Mouse (Mus musculus) stomach, embryonic 14.5 days (tissue): ENCODE measurements around the gene Astn1. TPM values are rescaled to one million over a fixed set of nuclear protein-coding genes. Genes with fewer than 3 reads are reported as not detected.

Source experiments
- ATAC-seq: fragments of 200-750 bp; cut with Nextera tagmentation; 2 replicates; pipeline ENCODE4 v1.8.0; 2017; ENCODE audit warnings: low read depth, moderate TSS enrichment; ENCODE audit not compliant: insufficient number of reproducible peaks, insufficient read depth, low FRiP score
- H3K27ac ChIP-seq: fragments of 300-500 bp; sonication (generic); 2 replicates; pipeline ENCODE4 v1.5.1; 2014; ENCODE audit warnings: mild to moderate bottlenecking, low read length, moderate library complexity, mixed read lengths
- H3K27me3 ChIP-seq: fragments of 300-500 bp; sonication (generic); 2 replicates; pipeline ENCODE4 v1.6.1; 2014; ENCODE audit warnings: low read length, control low read depth, mixed read lengths; ENCODE audit not compliant: control insufficient read depth, insufficient read depth
- H3K36me3 ChIP-seq: fragments of 300-500 bp; sonication (generic); 2 replicates; pipeline ENCODE4 v1.6.1; 2014; ENCODE audit warnings: mild to moderate bottlenecking, control low read depth, low read length, moderate library complexity, mixed read lengths; ENCODE audit not compliant: control insufficient read depth, insufficient read depth
- H3K4me1 ChIP-seq: fragments of 300-500 bp; sonication (generic); 2 replicates; pipeline ENCODE4 v1.6.1; 2014; ENCODE audit warnings: low read length, control low read depth, mixed read lengths; ENCODE audit not compliant: control insufficient read depth, insufficient read depth
- H3K4me2 ChIP-seq: fragments of 300-500 bp; sonication (generic); replicated peaks from 2 replicates; pipeline ENCODE4 v1.6.1; 2014; ENCODE audit warnings: low read depth, low read length, control low read depth
- H3K4me3 ChIP-seq: fragments of 300-500 bp; sonication (generic); 2 replicates; pipeline ENCODE4 v1.5.1; 2014; ENCODE audit warnings: low read depth, low read length, control low read depth
- H3K9ac ChIP-seq: fragments of 300-500 bp; sonication (generic); replicated peaks from 2 replicates; pipeline ENCODE4 v1.6.1; 2014; ENCODE audit warnings: low read depth, mild to moderate bottlenecking, control low read depth, low read length, moderate library complexity, mixed read lengths
- H3K9me3 ChIP-seq: fragments of 300-500 bp; sonication (generic); 2 replicates; pipeline ENCODE4 v1.6.1; 2016; ENCODE audit warnings: low read depth, low read length, control low read depth; ENCODE audit not compliant: control insufficient read depth
- WGBS: fragments of 180-500 bp; shearing (Covaris S2); extraction: QIAGEN DNeasy Blood & Tissue Kit; methylation state at CpG from one replicate; pipeline ENCODE4 v1.1.7; 2014; 5-methylcytosine and 5-hydroxymethylcytosine counted together
- polyA plus RNA-seq: library from polyadenylated mRNA; unstranded; fragments of >200 nt; fragmentation: Nextera tagmentation; extraction: Ambion mirVana; gene quantifications from 2 replicates; pipeline ENCODE4 v1.2.1, GENCODE M21; 2014

Astn1 gene
- polyA plus RNA-seq, 1 experiment from 2014 or later = 4.5 TPM

DNA sequence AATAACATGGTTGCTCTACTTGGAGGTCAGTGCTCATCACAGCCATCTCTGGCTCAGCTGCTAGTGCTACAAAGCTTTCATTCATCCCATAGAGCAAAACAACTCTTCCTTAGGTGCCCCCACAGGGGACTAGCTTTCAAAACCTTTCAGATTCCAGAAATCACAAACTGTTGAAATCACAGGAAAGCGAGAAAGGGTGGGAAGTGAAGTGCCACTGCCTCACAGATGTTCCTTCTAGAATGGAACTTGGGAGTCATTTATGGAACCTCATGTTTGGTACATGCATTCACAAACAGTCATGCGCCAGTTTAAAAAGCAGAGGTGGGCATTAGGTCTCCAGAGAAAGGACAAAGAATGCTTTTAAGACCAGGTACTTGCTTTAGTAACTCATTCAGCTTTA, 35.0 kb downstream of the Astn1 start:
- Histone ChIP-seq H3K27ac (no peak overlapping the region), H3K4me2 (no peak overlapping the region), H3K4me1 (no peaks in the 10 kb centered on the region), H3K9ac (no peak overlapping the region), H3K36me3 (no peaks in the 10 kb centered on the region), H3K4me3 (no peak overlapping the region), H3K9me3 (no peaks in the 10 kb centered on the region), H3K27me3 (no peaks in the 10 kb centered on the region)
- ATAC-seq = no peak
- 86% methylated on average over 2 of the region's 2 CpGs for WGBS

DNA sequence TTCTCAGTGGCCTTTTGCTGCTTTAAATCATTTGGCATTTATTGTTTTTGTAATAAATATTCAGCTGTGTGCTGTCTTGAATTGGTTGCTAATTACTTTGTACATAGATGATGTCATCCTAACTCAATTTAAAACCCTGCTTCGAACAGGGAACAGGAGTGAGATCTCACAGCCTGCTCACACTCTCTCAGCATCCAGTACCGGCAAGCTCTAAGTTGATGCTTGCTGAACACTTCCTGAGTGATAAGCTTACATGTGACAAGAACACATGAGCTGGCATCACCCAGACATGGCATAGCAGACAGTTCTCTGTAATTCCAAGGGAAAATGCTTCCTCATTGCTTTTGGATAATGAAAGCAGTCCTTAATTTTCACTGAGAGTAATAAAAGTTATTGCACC, 38.8 kb downstream of the Astn1 start:
- Histone ChIP-seq H3K4me2 (no peak overlapping the region), H3K4me3 (no peak overlapping the region), H3K27ac (no peak overlapping the region), H3K9me3 (no peaks in the 10 kb centered on the region), H3K36me3 (no peaks in the 10 kb centered on the region), H3K27me3 (no peaks in the 10 kb centered on the region), H3K9ac (no peak overlapping the region), H3K4me1 (no peaks in the 10 kb centered on the region)
- no peak for ATAC-seq
- 59% methylated on average over 2 of the region's 2 CpGs for WGBS

DNA sequence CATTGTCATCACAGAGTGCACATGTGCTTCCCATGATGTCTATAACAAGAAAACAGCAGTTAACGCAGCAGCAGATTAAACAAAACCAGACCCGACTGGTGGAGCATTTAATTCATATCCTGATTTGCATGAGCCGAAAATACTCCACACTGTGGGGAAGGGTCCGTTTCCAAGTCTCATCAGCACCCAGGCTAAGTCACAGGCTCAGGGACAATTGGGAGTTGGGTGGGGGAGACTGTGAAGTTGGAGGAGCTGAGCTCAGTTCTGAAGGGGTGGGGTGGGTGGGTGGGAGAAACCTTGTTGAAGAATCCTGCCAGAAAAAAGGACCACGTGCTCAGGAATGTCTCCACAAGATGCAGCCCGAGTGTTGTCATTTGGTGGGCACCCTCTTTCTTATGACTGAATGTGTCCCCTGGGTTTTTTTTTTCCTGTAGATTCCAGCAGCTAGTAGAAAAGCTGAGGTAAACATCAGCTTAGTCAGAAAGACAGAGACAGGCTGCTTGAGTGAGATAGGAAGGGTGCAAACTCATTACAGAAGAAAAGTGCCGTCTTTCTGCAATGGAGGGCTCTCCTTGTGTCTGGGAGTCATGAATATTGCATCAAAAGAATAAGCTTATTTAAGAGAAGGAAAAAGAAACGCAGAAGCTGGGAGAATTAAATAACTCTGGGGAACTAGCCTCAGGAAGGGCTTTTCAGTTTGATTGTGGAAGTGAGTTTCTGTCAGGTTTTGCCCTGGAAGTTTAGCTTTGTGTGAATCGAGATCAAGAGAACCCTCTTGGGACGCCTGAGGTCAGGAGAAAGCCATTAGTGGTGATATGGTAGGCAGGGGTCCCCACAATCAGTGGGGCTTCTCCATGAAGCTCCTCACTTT, 44.1 kb downstream of the Astn1 start:
- Histone ChIP-seq H3K36me3 (no peaks in the 10 kb centered on the region), H3K27ac (no peak overlapping the region), H3K4me2 (no peak overlapping the region), H3K4me1 (no peaks in the 10 kb centered on the region), H3K9ac (no peak overlapping the region), H3K4me3 (no peak overlapping the region), H3K27me3 (no peaks in the 10 kb centered on the region), H3K9me3 (no peaks in the 10 kb centered on the region)
- ATAC-seq = no peak
- WGBS = 71% methylated on average over 10 of the region's 10 CpGs

DNA sequence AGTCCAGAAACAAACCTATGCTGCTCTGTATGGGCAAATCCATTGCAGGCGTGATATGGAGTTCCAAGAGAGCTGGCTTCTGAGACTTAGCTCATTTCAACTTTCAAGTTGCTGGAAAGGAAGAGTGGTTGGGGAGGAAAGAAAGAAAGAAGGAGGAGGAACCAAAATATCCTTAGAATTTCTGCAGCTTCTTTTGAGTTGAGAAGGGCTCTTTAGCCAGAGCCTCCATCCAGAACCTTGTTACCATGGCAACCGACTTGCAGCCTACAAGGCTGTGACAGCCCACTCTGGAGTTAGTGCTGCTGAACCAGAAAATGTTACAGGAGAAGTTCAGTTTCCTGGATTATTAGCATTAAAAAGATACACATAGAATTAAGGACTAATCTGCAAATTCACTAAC, 46.1 kb downstream of the Astn1 start:
- no peak for ATAC-seq
- 78% methylated on average over 2 of the region's 2 CpGs for WGBS
- Histone ChIP-seq H3K36me3 (no peaks in the 10 kb centered on the region), H3K9ac (no peak overlapping the region), H3K4me2 (no peak overlapping the region), H3K27me3 (no peaks in the 10 kb centered on the region), H3K9me3 (no peaks in the 10 kb centered on the region), H3K4me1 (no peaks in the 10 kb centered on the region), H3K27ac (no peak overlapping the region), H3K4me3 (no peak overlapping the region)

DNA sequence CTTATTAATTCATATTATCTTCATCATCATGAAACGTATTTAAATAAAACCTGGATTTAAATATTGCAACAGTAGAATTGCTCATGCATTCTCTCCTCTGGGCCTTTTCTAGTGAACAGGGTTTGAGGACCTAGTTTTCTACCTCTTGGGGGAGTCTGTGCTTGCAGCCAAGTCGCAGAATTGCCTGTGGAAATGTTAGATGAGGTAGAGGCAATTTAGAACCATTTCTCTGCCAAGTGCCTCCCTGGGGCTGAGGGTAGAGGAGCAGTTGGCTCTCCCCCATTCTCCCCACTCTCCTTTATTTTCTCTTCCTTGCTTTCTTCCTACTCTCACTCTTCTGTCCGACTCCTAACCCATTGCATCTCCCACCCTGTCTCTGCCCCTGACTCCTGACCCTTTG, 49.1 kb downstream of the Astn1 start:
- no peak for ATAC-seq
- no peak overlapping the region for H3K4me2 ChIP-seq
- H3K9me3 ChIP-seq = no peaks in the 10 kb centered on the region
- WGBS = 76% methylated on average over 3 of the region's 3 CpGs
- no peak overlapping the region for H3K9ac ChIP-seq
- no peak overlapping the region for H3K4me3 ChIP-seq
- no peaks in the 10 kb centered on the region for H3K4me1 ChIP-seq
- H3K36me3 ChIP-seq = no peaks in the 10 kb centered on the region
- no peak overlapping the region for H3K27ac ChIP-seq
- H3K27me3 ChIP-seq = no peaks in the 10 kb centered on the region

DNA sequence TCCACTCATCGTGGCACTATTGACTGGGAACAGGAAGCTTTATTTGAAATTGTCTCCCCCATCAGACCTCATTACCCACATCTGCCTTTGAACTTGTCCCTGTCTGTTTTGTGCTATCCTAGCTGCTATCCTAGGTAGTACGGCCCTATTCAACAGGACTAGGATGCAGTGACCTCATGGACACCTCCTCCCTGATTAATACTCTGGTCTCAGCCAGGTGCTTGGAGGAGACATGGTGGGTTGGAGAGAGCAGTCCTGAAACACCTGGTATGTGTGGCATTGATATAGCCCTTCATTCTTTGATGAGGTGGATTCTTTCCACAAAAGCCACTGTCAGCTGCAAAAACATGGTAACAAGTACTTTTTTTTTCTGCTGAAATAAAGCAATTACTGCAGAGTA, 52.1 kb downstream of the Astn1 start:
- H3K27me3 ChIP-seq = no peaks in the 10 kb centered on the region
- no peak overlapping the region for H3K9ac ChIP-seq
- H3K9me3 ChIP-seq = no peaks in the 10 kb centered on the region
- 91% methylated on average over 2 of the region's 2 CpGs for WGBS
- no peak overlapping the region for H3K27ac ChIP-seq
- H3K4me1 ChIP-seq = no peaks in the 10 kb centered on the region
- no peak overlapping the region for H3K4me2 ChIP-seq
- H3K36me3 ChIP-seq = no peaks in the 10 kb centered on the region
- H3K4me3 ChIP-seq = no peak overlapping the region
- no peak for ATAC-seq

DNA sequence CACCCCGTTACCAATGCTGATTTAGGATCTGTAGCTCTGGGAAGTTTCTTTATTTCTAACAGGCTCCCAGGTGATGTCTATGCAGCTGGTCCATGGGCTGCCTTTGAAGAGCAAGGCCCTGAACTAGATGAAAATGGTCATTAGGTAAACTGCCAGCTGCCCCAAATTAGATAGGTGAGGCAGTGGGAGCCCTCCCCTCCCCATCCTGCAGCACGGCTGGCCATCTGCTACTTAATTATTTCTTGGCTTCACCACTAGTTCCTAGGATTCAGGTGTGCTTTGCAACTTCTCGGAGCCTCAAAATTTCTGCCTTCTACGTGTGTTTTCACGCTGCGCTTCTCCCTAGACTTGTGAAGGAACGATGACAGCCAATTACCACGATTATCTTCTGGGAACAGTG, 59.4 kb downstream of the Astn1 start:
- H3K27ac ChIP-seq = no peak overlapping the region
- H3K27me3 ChIP-seq = no peaks in the 10 kb centered on the region
- no peak for ATAC-seq
- H3K36me3 ChIP-seq = no peaks in the 10 kb centered on the region
- 83% methylated on average over 8 of the region's 8 CpGs for WGBS
- no peaks in the 10 kb centered on the region for H3K4me1 ChIP-seq
- H3K9ac ChIP-seq = no peak overlapping the region
- H3K4me2 ChIP-seq = no peak overlapping the region
- no peaks in the 10 kb centered on the region for H3K9me3 ChIP-seq
- H3K4me3 ChIP-seq = no peak overlapping the region

DNA sequence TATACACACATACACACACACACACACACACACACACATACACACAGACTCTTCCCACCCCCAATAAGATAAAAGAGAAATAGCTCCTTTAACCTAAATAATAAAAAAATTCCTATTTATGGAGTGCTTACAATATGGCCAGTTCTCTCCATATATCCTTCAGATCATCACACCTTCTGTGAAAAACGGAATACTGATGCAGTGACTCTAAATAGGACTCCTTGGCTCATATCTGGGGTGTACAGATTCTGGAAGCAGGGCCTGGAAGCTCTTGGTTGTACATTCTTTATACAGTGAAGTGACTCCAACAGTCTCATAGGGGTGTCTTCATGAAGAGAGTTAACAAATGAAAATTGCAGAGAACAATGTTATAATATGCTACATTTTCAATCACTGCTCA, 60.7 kb downstream of the Astn1 start:
- Histone ChIP-seq H3K9ac (no peak overlapping the region), H3K27me3 (no peaks in the 10 kb centered on the region), H3K4me1 (no peaks in the 10 kb centered on the region), H3K9me3 (no peaks in the 10 kb centered on the region), H3K27ac (no peak overlapping the region), H3K4me3 (no peak overlapping the region), H3K4me2 (no peak overlapping the region), H3K36me3 (no peaks in the 10 kb centered on the region)
- ATAC-seq = no peak
- WGBS = 71% methylated on average over 1 of the region's 1 CpGs

DNA sequence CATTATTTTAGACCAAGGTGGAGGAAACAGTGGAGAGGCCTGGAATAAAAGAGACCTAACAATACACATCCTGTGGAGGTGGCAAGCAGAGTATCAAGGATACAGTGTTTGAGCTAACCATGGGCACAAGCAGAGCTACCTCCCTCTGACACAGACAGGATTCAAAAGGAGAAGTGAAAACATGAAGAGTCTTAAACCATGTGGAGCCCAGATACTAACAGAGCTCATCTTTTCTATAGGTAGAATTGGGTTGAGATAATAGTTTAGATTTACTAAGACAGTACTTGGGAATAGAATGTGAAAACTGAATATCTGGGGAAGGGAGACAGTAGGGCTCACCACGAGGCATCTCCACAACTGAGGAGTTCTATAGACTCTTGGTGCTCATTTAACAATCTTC, 84.0 kb downstream of the Astn1 start:
- no peak for ATAC-seq
- Histone ChIP-seq H3K36me3 (no peaks in the 10 kb centered on the region), H3K4me1 (no peaks in the 10 kb centered on the region), H3K9ac (no peak overlapping the region), H3K9me3 (no peaks in the 10 kb centered on the region), H3K27me3 (no peaks in the 10 kb centered on the region), H3K4me2 (no peak overlapping the region), H3K4me3 (no peak overlapping the region), H3K27ac (no peak overlapping the region)
- 74% methylated on average over 1 of the region's 1 CpGs for WGBS
